Mouse (Mus musculus): Measurements from ENCODE around the gene Hist1h2ap. TPM values are rescaled to one million over a fixed set of nuclear protein-coding genes. Genes with fewer than 3 reads are reported as not detected.

Gene Hist1h2ap
- 10 to 100 TPM; 73.3 to 83.2 TPM for total RNA-seq (2023)

GRCm38 (mm10) chr13:21833461-21833860 is at the start of gene Hist1h2ap, which contains the start of gene Hist1h2br:
TSS of gene Hist1h2ap (minus strand) at chr13:21833507.
TSS of gene Hist1h2br (plus strand) at chr13:21833743.

DNA sequence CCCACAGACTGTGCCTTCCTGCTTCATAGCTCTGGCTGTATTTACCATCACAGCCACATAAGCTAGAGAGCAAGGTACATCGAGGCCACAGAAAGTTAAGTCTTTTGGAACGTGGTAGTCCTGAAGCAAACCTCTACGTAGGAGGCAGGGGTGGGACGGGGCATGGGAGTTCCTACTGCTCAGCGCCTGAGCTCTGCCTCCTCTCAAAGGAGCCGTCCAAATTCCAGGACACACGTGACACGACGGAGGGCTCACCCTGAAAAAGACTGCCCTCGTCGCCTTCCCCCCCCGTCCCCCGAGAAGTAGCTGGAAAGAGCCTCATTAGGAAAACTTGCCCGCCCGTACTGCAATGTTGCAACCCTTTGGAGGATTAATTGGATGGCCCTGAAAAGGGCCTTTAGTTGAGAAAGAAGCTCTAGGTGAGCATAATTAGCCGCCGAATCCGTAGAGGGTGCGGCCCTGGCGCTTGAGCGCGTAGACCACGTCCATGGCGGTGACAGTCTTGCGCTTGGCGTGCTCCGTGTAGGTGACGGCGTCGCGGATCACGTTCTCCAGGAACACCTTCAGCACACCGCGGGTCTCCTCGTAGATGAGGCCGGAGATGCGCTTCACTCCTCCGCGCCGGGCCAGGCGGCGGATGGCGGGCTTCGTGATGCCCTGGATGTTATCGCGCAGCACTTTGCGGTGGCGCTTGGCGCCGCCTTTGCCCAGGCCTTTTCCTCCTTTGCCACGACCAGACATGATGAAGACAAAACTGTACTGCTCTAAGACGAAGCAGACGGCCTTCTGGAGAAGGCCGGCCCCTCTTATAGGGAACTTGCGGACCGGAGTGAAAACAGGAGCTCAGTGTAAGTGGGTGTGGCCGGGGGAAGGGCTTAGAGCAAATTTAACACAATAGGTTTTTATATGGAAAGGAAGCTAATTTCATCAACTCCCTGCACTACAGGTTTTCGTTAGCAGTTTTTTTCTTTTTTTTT is 1.6 kb downstream of the Hist1h2ap start, which contains the start of gene Hist1h4n:
TSS of gene Hist1h4n (minus strand) at position 779 of the 977 bp plus-strand sequence.

GRCm38 (mm10) chr13:21811539-21811938 is 21.8 kb downstream of the Hist1h2ap start, which contains the start of gene Hist1h4m:
TSS of gene Hist1h4m (plus strand) at chr13:21811746.

GRCm38 (mm10) chr13:21810073-21810472 is 23.2 kb downstream of the Hist1h2ap start, which contains the start of the genes Hist1h2bq and Hist1h2ao:
TSS of gene Hist1h2bq (minus strand) at chr13:21810197.
TSS of gene Hist1h2ao (plus strand) at chr13:21810465.

GRCm38 (mm10) chr13:21786899-21787629 is 46.2 kb downstream of the Hist1h2ap start, which contains the start of the genes Hist1h2an and Hist1h2bp:
TSS of gene Hist1h2an (minus strand) at chr13:21787218.
TSS of gene Hist1h2bp (plus strand) at chr13:21787461.

GRCm38 (mm10) chr13:21783255-21783617 is 50.1 kb downstream of the Hist1h2ap start, which contains the start of gene Hist1h3i:
TSS of gene Hist1h3i (minus strand) at chr13:21783370.

Other genes starting within 250 kb of the Hist1h2ap start
- not detected for gene Olfr1362, start 219.5 kb downstream of the Hist1h2ap start, total RNA-seq (2023)
- not detected for gene Olfr11, start 191.0 kb downstream of the Hist1h2ap start, total RNA-seq (2023)
- not detected for gene Olfr1361, start 170.1 kb downstream of the Hist1h2ap start, total RNA-seq (2023)
- not detected for gene Olfr1360, start 156.1 kb downstream of the Hist1h2ap start, total RNA-seq (2023)
- not detected for gene Olfr1359, start 135.4 kb downstream of the Hist1h2ap start, total RNA-seq (2023)
- gene Hist1h2bl, start 117.4 kb downstream of the Hist1h2ap start, total RNA-seq (2023), result 100 to 1,000 TPM; 101 to 113 TPM
- 100 to 1,000 TPM; 114 to 126 TPM for gene Hist1h2ai, start 117.1 kb downstream of the Hist1h2ap start, total RNA-seq (2023)
- gene Hist1h3h, start 115.8 kb downstream of the Hist1h2ap start, total RNA-seq (2023), result 100 to 1,000 TPM; 156 to 168 TPM
- 10 to 100 TPM in 1 of 2 experiments, 1 to 10 TPM in 1; 7.6 to 10.7 TPM for gene Hist1h2bm, start 111.5 kb downstream of the Hist1h2ap start, total RNA-seq (2023)
- gene Hist1h4j, start 98.4 kb downstream of the Hist1h2ap start, total RNA-seq (2023), result 10 to 100 TPM; 18.4 to 18.5 TPM
- gene Hist1h4k, start 83.0 kb downstream of the Hist1h2ap start, total RNA-seq (2023), result 100 to 1,000 TPM; 328 to 393 TPM
- gene Hist1h2ak, start 79.7 kb downstream of the Hist1h2ap start, total RNA-seq (2023), result 10 to 100 TPM; 44.3 to 63.1 TPM
- 100 to 1,000 TPM; 110 to 111 TPM for gene Hist1h2bn, start 79.4 kb downstream of the Hist1h2ap start, total RNA-seq (2023)
- 10 to 100 TPM; 75.2 to 83.5 TPM for gene Hist1h1b, start 52.9 kb downstream of the Hist1h2ap start, total RNA-seq (2023)
- gene Hist1h3i, start 50.1 kb downstream of the Hist1h2ap start, total RNA-seq (2023), result 100 to 1,000 TPM; 223 to 298 TPM
- 10 to 100 TPM; 41.7 to 54.0 TPM for gene Hist1h2an, start 46.3 kb downstream of the Hist1h2ap start, total RNA-seq (2023)
- 10 to 100 TPM; 52.4 to 61.6 TPM for gene Hist1h2bp, start 46.0 kb downstream of the Hist1h2ap start, total RNA-seq (2023)
- gene Hist1h2bq, start 23.3 kb downstream of the Hist1h2ap start, total RNA-seq (2023), result 100 to 1,000 TPM; 251 to 269 TPM
- 100 to 1,000 TPM; 319 to 332 TPM for gene Hist1h2ao, start 23.0 kb downstream of the Hist1h2ap start, total RNA-seq (2023)
- gene Hist1h4m, start 21.8 kb downstream of the Hist1h2ap start, total RNA-seq (2023), result 100 to 1,000 TPM; 475 to 486 TPM
- gene Hist1h4n, start 1.3 kb downstream of the Hist1h2ap start, total RNA-seq (2023), result 100 to 1,000 TPM in 1 of 2 experiments, 10 to 100 TPM in 1; 62.8 to 128 TPM
- 100 to 1,000 TPM; 244 to 262 TPM for gene Hist1h2br, start 236 bp upstream of the Hist1h2ap start, total RNA-seq (2023)
- gene Zfp184, start 111.6 kb upstream of the Hist1h2ap start, total RNA-seq (2023), result 1 to 10 TPM; 1.5 to 2.3 TPM
- gene Pom121l2, start 147.7 kb upstream of the Hist1h2ap start, total RNA-seq (2023), result not detected
- gene Prss16, start 176.2 kb upstream of the Hist1h2ap start, total RNA-seq (2023), result under 1 TPM in 1 of 2 experiments, not detected in 1; 0.70 TPM
- gene Hist1h2ah, start 202.1 kb upstream of the Hist1h2ap start, total RNA-seq (2023), result 10 to 100 TPM; 49.1 to 92.2 TPM
- 10 to 100 TPM; 50.9 to 62.1 TPM for gene Hist1h2bk, start 202.4 kb upstream of the Hist1h2ap start, total RNA-seq (2023)
- gene Hist1h4i, start 207.9 kb upstream of the Hist1h2ap start, total RNA-seq (2023), result 100 to 1,000 TPM; 118 to 131 TPM
- 10 to 100 TPM; 70.3 to 95.1 TPM for gene Hist1h2ag, start 209.4 kb upstream of the Hist1h2ap start, total RNA-seq (2023)
- 100 to 1,000 TPM in 1 of 2 experiments, 10 to 100 TPM in 1; 96.7 to 143 TPM for gene Hist1h2bj, start 209.7 kb upstream of the Hist1h2ap start, total RNA-seq (2023)